Mouse (Mus musculus) heart, embryonic 10.5 days (tissue): ENCODE data around the gene Rab36. TPM values are rescaled to one million over a fixed set of nuclear protein-coding genes. Genes with fewer than 3 reads are reported as not detected.

Source experiments
- DNase-seq: peaks from one replicate; pipeline ENCODE4 v3.0.0-alpha.2; 2017; ENCODE audit warnings: low spot score
- H3K27ac ChIP-seq: fragments of 300-500 bp; sonication (generic); 2 replicates; pipeline ENCODE4 v1.5.1; 2016; ENCODE audit warnings: mild to moderate bottlenecking
- H3K27me3 ChIP-seq: fragments of 300-500 bp; sonication (generic); 2 replicates; pipeline ENCODE4 v1.6.1; 2016; ENCODE audit warnings: mild to moderate bottlenecking; ENCODE audit not compliant: poor library complexity, insufficient read depth, severe bottlenecking
- H3K36me3 ChIP-seq: fragments of 300-500 bp; sonication (generic); 2 replicates; pipeline ENCODE4 v1.6.1; 2016; ENCODE audit warnings: mild to moderate bottlenecking, moderate library complexity
- H3K4me1 ChIP-seq: fragments of 300-500 bp; sonication (generic); 2 replicates; pipeline ENCODE4 v1.6.1; 2016; ENCODE audit warnings: mild to moderate bottlenecking
- H3K4me3 ChIP-seq: fragments of 300-500 bp; sonication (generic); 2 replicates; pipeline ENCODE4 v1.5.1; 2016; ENCODE audit warnings: mild to moderate bottlenecking, moderate library complexity
- H3K9me3 ChIP-seq: fragments of 300-500 bp; sonication (generic); 2 replicates; pipeline ENCODE4 v1.6.1; 2016; ENCODE audit warnings: mild to moderate bottlenecking, moderate library complexity
- WGBS: fragments of 180-500 bp; shearing (Covaris S2); methylation state at CpG from one replicate; pipeline ENCODE4 v1.1.7; 2016; 5-methylcytosine and 5-hydroxymethylcytosine counted together
- polyA plus RNA-seq: library from polyadenylated mRNA; unstranded; fragments of >200 nt; fragmentation: Nextera tagmentation; extraction: Ambion mirVana; gene quantifications from 2 replicates; pipeline ENCODE4 v1.2.1, GENCODE M21; 2016

The Rab36 gene
- polyA plus RNA-seq, 1 experiment from 2014 or later = 8.6 TPM

GRCm38 (mm10) chr10:75093252-75093987 lies 56.6 kb downstream of the Rab36 start:
- H3K36me3 ChIP-seq = no peaks in the 10 kb centered on the region
- DNase-seq = no peak
- 56% methylated on average over 22 of the region's 22 CpGs for WGBS

GRCm38 (mm10) chr10:75094338-75094737 lies 57.5 kb downstream of the Rab36 start:
- no peaks in the 10 kb centered on the region for H3K36me3 ChIP-seq
- H3K9me3 ChIP-seq = no peaks in the 10 kb centered on the region
- H3K27me3 ChIP-seq = peaks cover 72% of the 10 kb centered on the region
- peaks cover 48% of the 10 kb centered on the region for H3K4me1 ChIP-seq
- WGBS = 94% methylated on average over 1 of the region's 1 CpGs
- no peak overlapping the region for H3K27ac ChIP-seq
- no peak overlapping the region for H3K4me3 ChIP-seq
- DNase-seq = no peak

More at GRCm38 (mm10) chr10:75093252-75093987, 56.6 kb downstream of the Rab36 start:
- Histone ChIP-seq H3K4me1 (peaks cover 39% of the 10 kb centered on the region), H3K9me3 (no peaks in the 10 kb centered on the region), H3K27me3 (peaks cover 63% of the 10 kb centered on the region), H3K4me3 (no peak overlapping the region), H3K27ac (no peak overlapping the region)

GRCm38 (mm10) chr10:75095216-75095615 lies 58.4 kb downstream of the Rab36 start:
- H3K4me1 ChIP-seq = peaks cover 54% of the 10 kb centered on the region
- H3K36me3 ChIP-seq = no peaks in the 10 kb centered on the region
- WGBS = 95% methylated on average over 7 of the region's 7 CpGs
- H3K27me3 ChIP-seq = peaks cover 78% of the 10 kb centered on the region
- DNase-seq = no peak
- H3K9me3 ChIP-seq = no peaks in the 10 kb centered on the region
- H3K4me3 ChIP-seq = no peak overlapping the region
- H3K27ac ChIP-seq = no peak overlapping the region

GRCm38 (mm10) chr10:75098446-75099183 lies 61.8 kb downstream of the Rab36 start:
- WGBS = 49% methylated on average over 10 of the region's 10 CpGs
- peaks cover 63% of the 10 kb centered on the region for H3K4me1 ChIP-seq
- H3K27me3 ChIP-seq = peaks cover 78% of the 10 kb centered on the region
- H3K9me3 ChIP-seq = no peaks in the 10 kb centered on the region
- H3K27ac ChIP-seq = peak overlapping the region; percentile 6; the same call in 1 of the 2 replicates
- no peaks in the 10 kb centered on the region for H3K36me3 ChIP-seq
- no peak overlapping the region for H3K4me3 ChIP-seq
- DNase-seq = no peak

GRCm38 (mm10) chr10:75100298-75100697 lies 63.4 kb downstream of the Rab36 start:
- DNase-seq = no peak
- H3K4me3 ChIP-seq = no peak overlapping the region

GRCm38 (mm10) chr10:75103502-75103901 lies 66.6 kb downstream of the Rab36 start:
- WGBS = 77% methylated on average over 2 of the region's 2 CpGs
- DNase-seq = no peak
- Histone ChIP-seq H3K4me3 (no peak overlapping the region), H3K4me1 (peaks cover 68% of the 10 kb centered on the region), H3K9me3 (no peaks in the 10 kb centered on the region), H3K36me3 (no peaks in the 10 kb centered on the region), H3K27me3 (peaks cover 60% of the 10 kb centered on the region), H3K27ac (peak overlapping the region; percentile 37; the same call in 1 of the 2 replicates)

More at GRCm38 (mm10) chr10:75100298-75100697, 63.4 kb downstream of the Rab36 start:
- 81% methylated on average over 7 of the region's 7 CpGs for WGBS
- no peak overlapping the region for H3K27ac ChIP-seq
- H3K4me1 ChIP-seq = peaks cover 78% of the 10 kb centered on the region
- H3K9me3 ChIP-seq = no peaks in the 10 kb centered on the region
- peaks cover 73% of the 10 kb centered on the region for H3K27me3 ChIP-seq
- no peaks in the 10 kb centered on the region for H3K36me3 ChIP-seq

Other genes with a start within 250 kb of the Rab36 start
- gene Gnaz, start 69.9 kb upstream of the Rab36 start, polyA plus RNA-seq = 2.0 and 4.2 TPM in 2 replicates
- gene Rsph14, start 4.5 kb upstream of the Rab36 start, polyA plus RNA-seq = not detected in 2 replicates
- gene Bcr, start 23.5 kb downstream of the Rab36 start, polyA plus RNA-seq = 26.6 and 41.3 TPM in 2 replicates
- gene Specc1l, start 175.0 kb downstream of the Rab36 start, polyA plus RNA-seq = 27.4 and 27.5 TPM in 2 replicates